Mouse (Mus musculus): Measurements from ENCODE around the gene Gm11444. TPM values are rescaled to one million over a fixed set of nuclear protein-coding genes. Genes with fewer than 3 reads are reported as not detected.

Gm11444 gene
- polyA plus RNA-seq, 2 experiments from 2014 or later, result 0.59 TPM; not detected in 1

GRCm38 (mm10) chr11:85811676-85812075 lies 38.5 kb downstream of the Gm11444 start:
- ATAC-seq, result no peak

- no peak for ATAC-seq
Observed at GRCm38 (mm10) chr11:85811229-85811628, 38.9 kb downstream of the Gm11444 start.

- no peak for ATAC-seq
Observed at GRCm38 (mm10) chr11:85807353-85807752, 42.8 kb downstream of the Gm11444 start.

- no peak for ATAC-seq
Observed at GRCm38 (mm10) chr11:85805779-85806178, 44.4 kb downstream of the Gm11444 start.

- ATAC-seq, result no peak
Observed at GRCm38 (mm10) chr11:85804048-85804447, 46.1 kb downstream of the Gm11444 start.

- no peak for ATAC-seq
Observed at GRCm38 (mm10) chr11:85800380-85800779, 49.8 kb downstream of the Gm11444 start.

- no peak for ATAC-seq
Observed at GRCm38 (mm10) chr11:85799856-85800255, 50.3 kb downstream of the Gm11444 start.

- no peak for ATAC-seq
Observed at GRCm38 (mm10) chr11:85799456-85799855, 50.7 kb downstream of the Gm11444 start.

Other genes starting within 250 kb of the Gm11444 start
- gene Tbx2, start 17.8 kb downstream of the Gm11444 start, polyA plus RNA-seq (2017; shearing (Covaris generic)), result not detected
- gene Tbx4, start 36.1 kb upstream of the Gm11444 start, polyA plus RNA-seq (2017; shearing (Covaris generic)), result not detected